Mouse (Mus musculus) lung, postnatal 0 days (tissue): ENCODE measurements at regions not wholly inside any gene's neighbourhood (a gene's known extent, or its start where the extent isn't known, plus 50 kb on each side); places are given as distances from the start of the nearest gene placed in this dataset.

Experiments used
- ATAC-seq: fragments of 200-750 bp; cut with Nextera tagmentation; 2 replicates; pipeline ENCODE4 v1.8.0; 2017; ENCODE audit warnings: moderate library complexity
- DNase-seq: peaks from one replicate; pipeline ENCODE4 v3.0.0-alpha.2; 2016; ENCODE audit warnings: low spot score
- H3K27ac ChIP-seq: fragments of 300-500 bp; sonication (generic); 2 replicates; pipeline ENCODE4 v1.5.1; 2014; ENCODE audit warnings: antibody characterized with exemption, mild to moderate bottlenecking, low read length, mixed read lengths
- H3K27me3 ChIP-seq: fragments of 300-500 bp; sonication (generic); replicated peaks from 2 replicates; pipeline ENCODE4 v1.6.1; 2014; ENCODE audit warnings: low read length, mixed read lengths; ENCODE audit not compliant: insufficient read depth
- H3K36me3 ChIP-seq: fragments of 300-500 bp; sonication (generic); 2 replicates; pipeline ENCODE4 v1.6.1; 2014; ENCODE audit warnings: low read length, mixed read lengths; ENCODE audit not compliant: insufficient read depth
- H3K4me1 ChIP-seq: fragments of 300-500 bp; sonication (generic); 2 replicates; pipeline ENCODE4 v1.6.1; 2014; ENCODE audit warnings: antibody characterized with exemption, low read depth, low read length, mixed read lengths; ENCODE audit not compliant: insufficient read depth
- H3K4me2 ChIP-seq: fragments of 300-500 bp; sonication (generic); replicated peaks from 2 replicates; pipeline ENCODE4 v1.6.1; 2014; ENCODE audit warnings: low read depth, mild to moderate bottlenecking, low read length, moderate library complexity, mixed read lengths
- H3K4me3 ChIP-seq: fragments of 300-500 bp; sonication (generic); 2 replicates; pipeline ENCODE4 v1.5.1; 2014; ENCODE audit warnings: low read depth, low read length
- H3K9ac ChIP-seq: fragments of 300-500 bp; sonication (generic); replicated peaks from 2 replicates; pipeline ENCODE4 v1.6.1; 2014; ENCODE audit warnings: low read depth, mild to moderate bottlenecking
- H3K9me3 ChIP-seq: fragments of 300-500 bp; sonication (generic); 2 replicates; pipeline ENCODE4 v1.6.1; 2016; ENCODE audit warnings: low read length, mixed read lengths
- CTCF ChIP-seq: IDR thresholded peaks from 2 replicates; pipeline ENCODE4 v1.5.1; 2016; ENCODE audit warnings: antibody characterized with exemption, mild to moderate bottlenecking
- EP300 ChIP-seq: IDR thresholded peaks from 2 replicates; pipeline ENCODE4 v1.6.1; 2016; ENCODE audit warnings: antibody characterized with exemption, mild to moderate bottlenecking, control low read depth
- WGBS: fragments of 180-500 bp; shearing (Covaris S2); extraction: QIAGEN DNeasy Blood & Tissue Kit; methylation state at CpG from one replicate; pipeline ENCODE4 v1.1.7; 2014; 5-methylcytosine and 5-hydroxymethylcytosine counted together

GRCm38 (mm10) chr7:36829710-36830109 is 131.8 kb downstream of the Tshz3 start:
- Histone ChIP-seq H3K9ac (no peak overlapping the region), H3K4me1 (no peaks in the 10 kb centered on the region), H3K4me3 (no peak overlapping the region), H3K9me3 (no peaks in the 10 kb centered on the region), H3K4me2 (no peak overlapping the region), H3K27me3 (no peaks in the 10 kb centered on the region), H3K36me3 (no peaks in the 10 kb centered on the region), H3K27ac (no peak overlapping the region)
- no peak for DNase-seq
- no peak for TF ChIP-seq EP300
- TF ChIP-seq CTCF = no peak
- WGBS = 72% methylated on average over 8 of the region's 8 CpGs
- no peak for ATAC-seq

GRCm38 (mm10) chr7:36830155-36830554 is 132.2 kb downstream of the Tshz3 start:
- no peaks in the 10 kb centered on the region for H3K4me1 ChIP-seq
- WGBS = 53% methylated on average over 2 of the region's 2 CpGs
- TF ChIP-seq CTCF = no peak
- TF ChIP-seq EP300 = no peak
- H3K4me3 ChIP-seq = no peak overlapping the region
- no peaks in the 10 kb centered on the region for H3K36me3 ChIP-seq
- no peak for ATAC-seq
- no peaks in the 10 kb centered on the region for H3K27me3 ChIP-seq
- no peaks in the 10 kb centered on the region for H3K9me3 ChIP-seq
- no peak overlapping the region for H3K9ac ChIP-seq
- no peak for DNase-seq
- no peak overlapping the region for H3K27ac ChIP-seq
- H3K4me2 ChIP-seq = no peak overlapping the region

GRCm38 (mm10) chr7:36848279-36848678 is 150.4 kb downstream of the Tshz3 start:
- Histone ChIP-seq H3K9me3 (no peaks in the 10 kb centered on the region), H3K4me1 (no peaks in the 10 kb centered on the region), H3K4me2 (no peak overlapping the region), H3K36me3 (no peaks in the 10 kb centered on the region), H3K9ac (no peak overlapping the region), H3K4me3 (no peak overlapping the region), H3K27ac (no peak overlapping the region), H3K27me3 (no peaks in the 10 kb centered on the region)
- TF ChIP-seq EP300 (no peak), CTCF (no peak)
- no peak for DNase-seq
- ATAC-seq = no peak
- WGBS = 81% methylated on average over 2 of the region's 2 CpGs

- Histone ChIP-seq H3K9me3 (no peaks in the 10 kb centered on the region), H3K27ac (no peak overlapping the region), H3K27me3 (no peaks in the 10 kb centered on the region), H3K4me3 (no peak overlapping the region), H3K9ac (no peak overlapping the region), H3K4me1 (no peaks in the 10 kb centered on the region), H3K4me2 (no peak overlapping the region), H3K36me3 (no peaks in the 10 kb centered on the region)
- DNase-seq (peak; percentile 54), ATAC-seq (peak; percentile 82)
- 65% methylated on average over 4 of the region's 4 CpGs for WGBS
- peak; percentile 87 for TF ChIP-seq EP300
- no peak for TF ChIP-seq CTCF
Observed at GRCm38 (mm10) chr7:36851275-36851889, 153.5 kb downstream of the Tshz3 start.

- Histone ChIP-seq H3K4me3 (no peak overlapping the region), H3K27ac (no peak overlapping the region), H3K36me3 (no peaks in the 10 kb centered on the region), H3K4me2 (no peak overlapping the region), H3K27me3 (no peaks in the 10 kb centered on the region), H3K9me3 (no peaks in the 10 kb centered on the region), H3K4me1 (no peaks in the 10 kb centered on the region), H3K9ac (no peak overlapping the region)
- DNase-seq (no peak), ATAC-seq (no peak)
- TF ChIP-seq EP300 (no peak), CTCF (peak; percentile 23; the same call in 1 of the 2 replicates)
Observed at GRCm38 (mm10) chr7:36854308-36854707, 156.4 kb downstream of the Tshz3 start.

- TF ChIP-seq EP300 (no peak), CTCF (no peak)
- no peak for ATAC-seq
- 76% methylated on average over 7 of the region's 7 CpGs for WGBS
Observed at GRCm38 (mm10) chr7:36859428-36859827, 161.5 kb downstream of the Tshz3 start.

GRCm38 (mm10) chr7:36862481-36862880 is 164.6 kb downstream of the Tshz3 start:
- TF ChIP-seq EP300 (no peak), CTCF (no peak)

More at GRCm38 (mm10) chr7:36859428-36859827, 161.5 kb downstream of the Tshz3 start:
- no peak overlapping the region for H3K4me3 ChIP-seq
- H3K9ac ChIP-seq = no peak overlapping the region
- H3K27ac ChIP-seq = no peak overlapping the region
- H3K27me3 ChIP-seq = no peaks in the 10 kb centered on the region
- H3K4me2 ChIP-seq = no peak overlapping the region
- no peaks in the 10 kb centered on the region for H3K36me3 ChIP-seq
- DNase-seq = no peak
- H3K4me1 ChIP-seq = no peaks in the 10 kb centered on the region
- H3K9me3 ChIP-seq = no peaks in the 10 kb centered on the region

More at GRCm38 (mm10) chr7:36862481-36862880, 164.6 kb downstream of the Tshz3 start:
- ATAC-seq = no peak
- Histone ChIP-seq H3K9me3 (no peaks in the 10 kb centered on the region), H3K36me3 (no peaks in the 10 kb centered on the region), H3K4me3 (no peak overlapping the region), H3K27ac (no peak overlapping the region), H3K4me1 (no peaks in the 10 kb centered on the region), H3K9ac (no peak overlapping the region), H3K27me3 (no peaks in the 10 kb centered on the region), H3K4me2 (no peak overlapping the region)
- 82% methylated on average over 7 of the region's 7 CpGs for WGBS
- DNase-seq = no peak
